Mouse (Mus musculus) fibroblast of lung, adult 2 months (primary cell): ENCODE results near the gene Hmx1.

Experiments
- DNase-seq: peaks from one replicate; pipeline ENCODE4 v3.0.0-alpha.2; 2011; ENCODE audit warnings: low read depth

Gene Hmx1

GRCm38 (mm10) chr5:35388491-35389111 lies at the start of gene Hmx1:
Gene Hmx1 (plus strand): TSS chr5:35389108.
- no peak for DNase-seq

GRCm38 (mm10) chr5:35345084-35345483 lies 43.8 kb upstream of the Hmx1 start:
- no peak for DNase-seq

GRCm38 (mm10) chr5:35348794-35349193 lies 40.1 kb upstream of the Hmx1 start:
- peak; percentile 10 for DNase-seq

- no peak for DNase-seq
Observed at GRCm38 (mm10) chr5:35357544-35358440, 31.1 kb upstream of the Hmx1 start.

GRCm38 (mm10) chr5:35361570-35362284 lies 27.2 kb upstream of the Hmx1 start:
- peak; percentile 56 for DNase-seq

GRCm38 (mm10) chr5:35366241-35367032 lies 22.5 kb upstream of the Hmx1 start:
- no peak for DNase-seq

GRCm38 (mm10) chr5:35368916-35369315 lies 20.0 kb upstream of the Hmx1 start:
- no peak for DNase-seq

- no peak for DNase-seq
Observed at GRCm38 (mm10) chr5:35379066-35379465, 9.8 kb upstream of the Hmx1 start.

GRCm38 (mm10) chr5:35379815-35380214 lies 9.1 kb upstream of the Hmx1 start:
- DNase-seq: peak; percentile 21

GRCm38 (mm10) chr5:35387834-35388490 lies 946 bp upstream of the Hmx1 start:
- DNase-seq: no peak

- no peak for DNase-seq
Observed at GRCm38 (mm10) chr5:35389441-35389840, 533 bp downstream of the Hmx1 start.

- DNase-seq: no peak
Observed at GRCm38 (mm10) chr5:35389915-35390314, 1.0 kb downstream of the Hmx1 start.

- no peak for DNase-seq
Observed at GRCm38 (mm10) chr5:35390848-35391655, 2.1 kb downstream of the Hmx1 start.

- no peak for DNase-seq
Observed at GRCm38 (mm10) chr5:35391656-35392333, 2.9 kb downstream of the Hmx1 start.

- no peak for DNase-seq
Observed at GRCm38 (mm10) chr5:35392334-35392695, 3.4 kb downstream of the Hmx1 start.

GRCm38 (mm10) chr5:35395566-35396440 lies 6.9 kb downstream of the Hmx1 start:
- DNase-seq: no peak

GRCm38 (mm10) chr5:35396976-35397641 lies 8.2 kb downstream of the Hmx1 start:
- DNase-seq: no peak

- DNase-seq: no peak
Observed at GRCm38 (mm10) chr5:35397642-35398309, 8.9 kb downstream of the Hmx1 start.
